Mouse (Mus musculus) colon, adult 2 months (tissue): ENCODE data around the gene Mitd1. TPM values are rescaled to one million over a fixed set of nuclear protein-coding genes. Genes with fewer than 3 reads are reported as not detected.

ENCODE experiments used
- polyA plus RNA-seq: library from polyadenylated mRNA; depleted of rRNA; stranded (reverse); fragments of >200 nt; gene quantifications from 2 replicates; pipeline ENCODE4 v1.2.3, GENCODE M21; 2012; rRNA removed

Mitd1 gene
- polyA plus RNA-seq, result 4.5 and 5.3 TPM in 2 replicates

GRCm38 (mm10) chr1:37890025-37890652 lies at the start of gene Mitd1, which contains the start of gene Mrpl30:
Gene Mitd1 (minus strand): TSS chr1:37890411.
Gene Mrpl30 (plus strand): TSS chr1:37890477.

GRCm38 (mm10) chr1:37916393-37916792 lies 26.2 kb upstream of the Mitd1 start, which contains the start of gene Lyg2:
Gene Lyg2 (minus strand): TSS chr1:37916493.

GRCm38 (mm10) chr1:37871704-37872103 lies 18.5 kb downstream of the Mitd1 start, which contains the start of gene Lipt1:
Gene Lipt1 (plus strand): TSS chr1:37871738.

GRCm38 (mm10) chr1:37866286-37866685 lies 23.9 kb downstream of the Mitd1 start, which contains the start of gene Tsga10:
Gene Tsga10 (minus strand): TSS chr1:37866429.

Other genes starting within 250 kb of the Mitd1 start
- gene 2010300C02Rik, start 170.3 kb downstream of the Mitd1 start, polyA plus RNA-seq, result 35.9 and 44.1 TPM in 2 replicates
- 0.22 and 0.36 TPM in 2 replicates for gene Tsga10, start 24.0 kb downstream of the Mitd1 start, polyA plus RNA-seq
- 1.3 TPM in 2 replicates for gene Lipt1, start 18.7 kb downstream of the Mitd1 start, polyA plus RNA-seq
- gene Mrpl30, start 66 bp upstream of the Mitd1 start, polyA plus RNA-seq, result 30.8 and 35.6 TPM in 2 replicates
- gene Lyg2, start 26.1 kb upstream of the Mitd1 start, polyA plus RNA-seq, result not detected in 2 replicates
- gene Lyg1, start 67.3 kb upstream of the Mitd1 start, polyA plus RNA-seq, result not detected in 2 replicates
- gene Txndc9, start 107.5 kb upstream of the Mitd1 start, polyA plus RNA-seq, result 4.6 and 5.4 TPM in 2 replicates
- gene Eif5b, start 107.6 kb upstream of the Mitd1 start, polyA plus RNA-seq, result 2.3 and 3.3 TPM in 2 replicates
- gene Rev1, start 239.4 kb upstream of the Mitd1 start, polyA plus RNA-seq, result 4.5 and 7.5 TPM in 2 replicates